Mouse (Mus musculus): ENCODE measurements around the gene Cacnb4.

Cacnb4 gene

DNA sequence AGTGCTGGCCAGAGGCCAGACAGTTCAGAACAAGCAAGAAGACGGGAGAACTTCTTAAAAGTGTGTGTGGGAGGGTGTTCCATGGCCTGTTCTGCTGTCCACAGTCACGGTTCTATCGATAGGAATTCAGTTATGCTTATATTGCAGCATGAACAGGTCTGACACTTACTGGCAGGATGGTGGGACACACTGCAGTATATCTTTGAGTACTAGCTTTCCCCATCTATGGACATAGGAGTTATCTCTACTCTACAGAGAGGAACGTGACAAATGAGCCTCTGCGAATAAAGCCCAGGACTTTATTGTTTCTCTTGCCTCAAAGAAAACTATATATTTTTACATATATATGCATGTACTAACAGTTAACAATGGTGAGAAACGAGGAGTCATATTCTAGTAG, 209.0 kb downstream of the Cacnb4 start:
- DNase-seq: no peak

GRCm38 (mm10) chr2:52461206-52461967, 215.2 kb downstream of the Cacnb4 start:
- no peak for DNase-seq

- no peak for DNase-seq
Observed at GRCm38 (mm10) chr2:52455606-52456479, 220.8 kb downstream of the Cacnb4 start.

DNA sequence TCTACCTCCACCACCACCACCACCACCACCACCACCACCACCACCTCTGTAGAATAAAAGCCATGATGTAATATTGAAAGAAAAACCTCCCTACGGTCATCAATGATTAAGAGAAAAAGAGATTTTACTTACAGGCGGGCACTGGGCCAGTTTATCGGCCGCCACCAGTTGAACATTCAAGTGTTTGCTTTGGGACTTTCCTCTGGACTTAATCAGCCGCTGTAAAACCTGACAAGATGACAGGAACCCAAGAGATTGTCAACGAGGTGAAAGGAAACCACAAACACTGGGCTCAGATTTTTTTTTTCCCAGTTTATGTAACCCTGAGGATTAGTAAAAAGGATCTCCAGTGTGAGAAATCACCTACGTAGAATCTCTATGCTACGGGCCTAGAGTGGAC, 226.8 kb downstream of the Cacnb4 start:
- peak in 1 of 2 experiments; percentile 46 for DNase-seq

GRCm38 (mm10) chr2:52448916-52449315, 227.7 kb downstream of the Cacnb4 start:
- no peak for DNase-seq

GRCm38 (mm10) chr2:52446648-52447047, 230.0 kb downstream of the Cacnb4 start:
- no peak for DNase-seq

DNA sequence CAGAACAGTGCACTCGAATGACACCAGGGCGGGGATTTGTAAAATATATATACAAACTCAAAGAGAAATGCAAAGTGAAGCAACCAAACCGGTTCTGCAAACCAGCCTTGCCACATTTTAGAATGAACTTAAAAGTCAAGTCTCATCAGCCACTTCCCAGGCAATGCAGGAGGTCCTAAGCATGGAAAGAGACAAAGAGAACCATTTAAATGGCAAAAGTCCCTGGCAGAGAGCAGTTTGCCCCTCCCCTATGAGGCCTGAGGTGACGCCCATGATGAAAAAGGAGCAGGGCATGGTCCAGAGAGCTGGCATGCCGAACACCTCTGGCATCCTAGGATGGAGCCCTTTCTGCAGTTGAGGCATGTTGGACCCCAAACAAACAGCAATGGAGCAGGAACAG, 234.5 kb downstream of the Cacnb4 start:
- DNase-seq: peak; percentile 31 to 65

DNA sequence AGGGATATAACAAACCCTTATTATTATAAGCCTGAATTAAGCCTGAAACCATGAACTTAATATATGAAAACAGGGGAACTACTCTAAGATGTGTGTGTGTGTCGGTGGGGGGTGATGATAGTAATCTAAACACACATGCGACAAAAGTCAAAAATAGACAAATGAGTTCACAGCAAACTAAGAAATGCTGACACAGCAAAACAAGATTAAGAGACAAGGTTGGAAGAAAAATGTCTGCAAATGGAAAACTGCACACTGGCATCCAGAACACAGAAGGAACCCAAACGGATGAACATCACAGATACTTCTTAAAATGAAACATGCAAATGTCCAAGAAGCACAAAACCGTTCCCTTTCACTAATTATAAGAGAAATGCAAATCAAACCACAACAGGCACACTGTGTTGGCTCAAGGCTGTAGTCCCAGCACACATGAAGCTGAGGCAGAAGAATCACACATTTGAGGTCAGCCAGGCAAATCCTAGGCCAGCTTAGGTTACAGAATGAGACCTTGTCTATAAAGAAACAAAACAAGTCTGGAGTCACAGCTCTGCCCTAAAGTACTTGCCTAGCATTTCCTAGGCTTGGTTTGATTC, 236.1 kb downstream of the Cacnb4 start:
- no peak for DNase-seq

DNA sequence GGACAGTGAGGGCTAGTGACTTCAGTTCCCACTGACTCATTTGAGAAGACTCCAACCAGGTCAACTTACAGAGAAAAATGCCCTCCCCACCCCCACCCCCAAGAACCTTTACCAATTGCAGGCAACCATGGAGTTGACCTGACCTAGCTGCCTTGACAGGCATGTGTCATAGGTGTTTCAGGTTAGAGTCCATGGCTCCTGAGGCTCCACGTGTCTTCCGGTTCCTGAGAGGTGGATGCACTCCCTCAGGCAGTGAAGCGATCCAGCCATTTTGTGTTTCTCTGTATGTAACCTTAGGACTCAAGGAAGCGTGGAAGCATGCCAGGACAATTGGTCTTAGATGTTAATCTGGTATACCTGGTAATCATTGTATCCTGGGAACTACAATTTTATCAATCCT, 238.2 kb downstream of the Cacnb4 start:
- DNase-seq: no peak

- peak; percentile 88 to 90 for DNase-seq
Observed at GRCm38 (mm10) chr2:52438013-52438412, 238.6 kb downstream of the Cacnb4 start.

GRCm38 (mm10) chr2:52435919-52436632, 240.6 kb downstream of the Cacnb4 start:
- no peak for DNase-seq

DNA sequence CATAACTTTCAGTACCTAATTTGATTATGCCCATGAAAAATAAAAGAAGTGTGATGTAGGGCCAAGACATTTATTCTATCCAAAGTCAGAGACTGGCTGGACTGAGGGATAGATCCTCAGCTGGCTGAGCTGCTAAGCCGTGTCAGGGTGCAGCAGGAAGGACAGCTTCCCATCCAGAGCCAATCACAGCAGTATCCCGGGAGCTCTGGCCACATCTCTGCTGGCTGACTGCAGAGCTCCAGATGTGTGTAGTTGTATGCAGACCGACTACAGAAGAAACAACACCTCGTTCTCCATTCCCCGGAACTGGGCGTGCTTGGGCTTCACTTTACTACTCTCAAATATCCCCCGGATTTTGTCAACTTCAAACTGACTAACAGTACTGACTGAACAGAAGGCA, 243.3 kb downstream of the Cacnb4 start:
- DNase-seq: no peak

- DNase-seq: no peak
Observed at GRCm38 (mm10) chr2:52427383-52427782, 249.2 kb downstream of the Cacnb4 start.

DNA sequence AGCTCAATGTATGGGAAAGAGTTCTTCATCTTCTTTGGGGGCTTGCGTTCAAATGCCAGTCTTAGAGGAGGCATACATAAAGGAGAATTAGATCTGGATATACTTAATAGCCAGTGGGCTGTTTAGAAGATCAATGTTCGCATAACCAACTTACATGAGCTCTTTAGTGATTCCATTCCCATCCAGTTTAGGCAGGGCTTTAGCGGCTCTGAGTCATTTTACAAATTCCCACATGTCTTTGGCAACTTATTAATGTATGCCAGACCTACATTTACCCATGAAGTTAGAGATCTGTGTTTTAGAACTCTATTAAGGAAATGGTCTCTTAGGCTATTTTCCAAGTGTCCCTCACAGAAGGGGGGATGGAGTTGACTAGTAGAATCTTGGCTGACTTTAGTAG, 250.6 kb downstream of the Cacnb4 start:
- DNase-seq: no peak

GRCm38 (mm10) chr2:52425523-52425795, 251.2 kb downstream of the Cacnb4 start:
- no peak for DNase-seq

DNA sequence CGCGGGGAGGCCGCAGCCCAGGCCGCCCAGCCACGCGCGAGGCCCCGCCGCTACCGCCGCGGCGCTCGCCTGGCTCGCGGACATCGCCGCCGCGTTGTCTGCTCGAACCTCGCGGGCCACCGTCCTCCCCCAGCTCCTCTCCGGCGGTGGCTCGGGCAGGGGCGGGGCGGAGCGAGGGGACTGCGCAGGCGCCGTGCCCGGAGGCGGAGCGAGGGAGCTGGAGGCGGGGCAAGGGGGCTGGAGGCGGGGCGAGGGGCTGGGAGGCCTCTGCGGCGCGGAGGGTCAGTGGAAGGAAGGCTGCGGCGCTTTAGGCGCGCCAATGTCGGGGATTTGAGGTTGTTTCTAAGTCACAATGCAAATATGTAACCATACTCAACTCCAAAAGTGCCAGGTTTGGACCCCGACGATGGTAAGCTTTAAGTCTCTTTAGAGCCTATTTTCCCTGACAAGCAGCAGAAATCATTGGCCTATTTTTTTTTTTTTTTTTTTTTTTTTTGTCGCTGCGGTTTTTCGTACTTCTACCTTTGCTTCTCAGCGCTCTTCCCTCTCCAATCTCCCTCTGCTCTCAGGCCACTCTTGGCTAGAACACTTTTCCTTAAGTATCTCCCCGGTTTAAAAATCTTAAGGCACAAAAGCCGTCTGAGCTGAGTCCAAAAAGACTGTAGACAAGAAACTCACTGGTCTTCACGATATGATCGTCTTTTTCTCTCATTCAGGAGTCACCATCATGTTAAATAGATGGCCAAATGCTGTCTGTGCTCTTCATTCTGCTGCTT, 251.7 kb downstream of the Cacnb4 start, which contains the start of gene Arl5a:
TSS of gene Arl5a (minus strand) at position 155 of the 776 bp plus-strand sequence.
- peak; percentile 92 for DNase-seq

GRCm38 (mm10) chr2:52424248-52424728, 252.3 kb downstream of the Cacnb4 start:
- DNase-seq: peak; percentile 49 to 51

- no peak for DNase-seq
Observed at GRCm38 (mm10) chr2:52423611-52424247, 252.9 kb downstream of the Cacnb4 start.

DNA sequence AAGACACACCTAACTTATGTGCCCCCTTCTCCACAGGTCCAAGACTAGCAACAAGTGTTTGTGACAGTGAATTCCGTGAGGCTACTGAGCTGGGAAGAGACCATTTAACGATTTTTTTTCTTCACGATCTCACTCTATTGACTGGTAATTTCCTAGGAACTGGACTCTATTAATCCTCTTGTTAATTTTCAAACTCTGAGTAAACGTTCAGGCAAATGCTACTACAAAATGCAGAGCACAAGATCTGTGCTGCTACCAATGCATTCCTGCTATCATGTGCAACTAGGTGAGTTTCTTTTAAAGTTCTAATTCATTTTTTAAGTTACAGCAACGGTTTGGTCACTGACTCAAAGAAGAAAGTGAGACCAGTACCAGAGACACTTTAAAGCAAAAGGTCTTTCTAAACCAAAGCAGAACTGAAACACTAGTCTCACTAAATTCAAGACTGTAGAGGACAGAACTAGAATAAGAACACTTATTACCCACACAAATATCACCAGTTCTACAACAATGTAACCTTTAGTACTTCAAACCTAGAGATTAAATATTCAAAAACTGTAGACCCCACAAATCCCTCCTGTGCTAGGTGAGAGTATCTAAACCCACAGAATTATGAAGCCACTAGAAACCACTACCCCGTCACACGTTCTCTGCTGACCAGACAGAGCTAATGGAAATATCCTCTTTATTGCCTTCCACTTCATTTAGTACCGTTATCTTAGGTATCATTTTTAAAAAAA, 253.6 kb downstream of the Cacnb4 start:
- DNase-seq: no peak

- peak in 1 of 2 experiments; percentile 45 for DNase-seq
Observed at GRCm38 (mm10) chr2:52421197-52421596, 255.4 kb downstream of the Cacnb4 start.

Data from lung, adult 18-20 months (tissue).